Mouse (Mus musculus) brain, embryonic 14.5 days (tissue): Measurements from ENCODE around the gene 4930426L09Rik.

ENCODE experiments used
- CTCF ChIP-seq: fragments of 200-500 bp; IDR thresholded peaks from 2 replicates; pipeline ENCODE4 v1.5.1; 2012; ENCODE audit warnings: inconsistent platforms, mild to moderate bottlenecking, moderate library complexity, borderline replicate concordance; ENCODE audit not compliant: insufficient read depth, insufficient read length; ENCODE audit errors: extremely low read depth
- POLR2A ChIP-seq: fragments of 200-500 bp; IDR thresholded peaks from 2 replicates; pipeline ENCODE4 v1.6.1; 2012; ENCODE audit warnings: mild to moderate bottlenecking, inconsistent platforms, borderline replicate concordance; ENCODE audit not compliant: poor library complexity, insufficient read depth, insufficient read length, severe bottlenecking; ENCODE audit errors: extremely low read depth

- TF ChIP-seq CTCF (no peak), POLR2A (no peak)
Measured at GRCm38 (mm10) chr2:18960376-18960973, 37.7 kb upstream of the 4930426L09Rik start.
